ENCODE assay signal across 9 mouse cellular contexts in the genomic region with DNA sequence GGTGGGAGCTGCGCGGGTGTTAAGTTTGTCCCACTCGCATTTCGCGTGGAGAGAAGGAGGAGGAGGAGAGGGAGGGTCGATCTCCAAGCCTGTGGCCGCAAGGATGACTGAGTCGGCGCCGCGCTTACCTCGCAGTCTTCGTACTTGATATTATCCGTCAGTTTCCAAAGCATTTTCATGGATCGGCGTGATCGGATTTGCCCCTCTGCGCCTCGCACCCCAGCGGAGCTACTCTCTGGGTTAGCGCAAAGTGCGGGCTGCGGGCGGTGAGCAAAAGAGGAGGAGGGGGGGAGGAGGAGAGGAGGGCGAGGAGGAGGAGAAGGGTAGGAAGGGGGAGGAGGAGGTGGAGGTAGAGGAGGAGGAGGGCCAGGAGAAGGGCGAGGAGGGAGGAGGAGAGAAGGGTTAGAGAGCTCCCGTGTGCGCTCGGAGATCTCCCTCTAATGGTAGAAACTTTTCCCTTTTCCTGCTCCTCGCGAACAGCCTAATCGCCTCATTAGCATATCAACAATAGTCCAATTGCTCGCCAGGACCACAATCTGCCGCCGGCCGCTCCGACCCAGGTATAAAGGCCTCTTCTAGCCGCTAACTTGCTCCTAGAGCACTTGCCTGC. TPM values are rescaled to one million over a fixed set of nuclear protein-coding genes. Genes with fewer than 3 reads are reported as not detected.
DNase-seq lines count a peak whose midpoint lies in the region; ATAC-seq and TF ChIP-seq lines count a peak whose summit lies in the region.
"Had no signal": no experiment of that assay in that cellular context is flagged by ENCODE, and none has a peak within 500 bp of the region (broad histone marks: within the 10 kb centered on the region; RNA-seq: fewer than 3 reads in every experiment).

No protein-coding gene starts in this region.

- peaks cover 2 to 3% of the 10 kb centered on the region in 2 experiments; a peak in 2 of 4 replicates for H3K4me1 ChIP-seq in ES-E14 (ENCODE audit: control insufficient read depth in 2 of 2, insufficient read depth in 2 of 2, low read length in 2 of 2, poor library complexity in 1 of 2)
- H3K4me1 ChIP-seq in forebrain, embryonic 15.5 days: peaks cover 47% of the 10 kb centered on the region
- no peaks in the 10 kb centered on the region for H3K4me1 ChIP-seq in liver, embryonic 14.5 days (replicated peaks; ENCODE audit: control insufficient read depth in 2 of 2, insufficient read depth in 2 of 2, low read length in 1 of 2)
- peaks cover 6% of the 10 kb centered on the region for H3K4me1 ChIP-seq in thymus, adult 2 months (replicated peaks; ENCODE audit: control insufficient read depth, insufficient read depth, low read length)

- in situ Hi-C loops in ES-E14 (cut with MboI; ENCODE audit: low sequenced_read_pairs in 2 of 2, unreplicated experiment in 2 of 2): no loop called here

- peaks cover 78% of the 10 kb centered on the region for H3K27me3 ChIP-seq in forebrain, embryonic 15.5 days
- H3K27me3 ChIP-seq in liver, embryonic 14.5 days (ENCODE audit: control insufficient read depth, insufficient read depth, low read length): peaks cover 100% of the 10 kb centered on the region
- peaks cover 37% of the 10 kb centered on the region for H3K27me3 ChIP-seq in thymus, adult 2 months (ENCODE audit: control insufficient read depth, insufficient read depth, low read length)

- TF ChIP-seq CTCF in liver, embryonic 14.5 days (IDR thresholded peaks at IDR 0.05; ENCODE audit: low read depth): peak; percentile 16; the same call in 1 of the 2 replicates
- no peak for TF ChIP-seq CTCF in thymus, adult 2 months (IDR thresholded peaks at IDR 0.05; ENCODE audit: borderline replicate concordance, control insufficient read depth, extremely low read depth, insufficient read depth, low read length, poor library complexity)

- peak; percentile 34 for DNase-seq in cerebellum, adult 9-11 months
- no peak for DNase-seq in cerebellum, adult 11-12 months
- DNase-seq in ES-E14 (ENCODE audit: low read depth, low spot score): peak; percentile 72
- no peak for DNase-seq in liver, embryonic 14.5 days (ENCODE audit: low read depth in 3 of 3, low spot score in 3 of 3)
- no peak for DNase-seq in right cerebral cortex, adult 2 months (ENCODE audit: low spot score in 2 of 2)
- no peak for DNase-seq in thymus, adult 2 months
- no peak for DNase-seq in gastrocnemius, adult 18-20 months (ENCODE audit: low spot score)

- no peak overlapping the region for H3K9ac ChIP-seq in ES-E14 (ENCODE audit: insufficient read depth, low read depth, low read length, poor library complexity, severe bottlenecking)
- no peak overlapping the region for H3K9ac ChIP-seq in forebrain, embryonic 15.5 days (replicated peaks)
- H3K9ac ChIP-seq in liver, embryonic 14.5 days (replicated peaks): no peak overlapping the region

- no peak for TF ChIP-seq POLR2A in thymus, adult 2 months (IDR thresholded peaks at IDR 0.05; ENCODE audit: control insufficient read depth, extremely low read depth, insufficient read depth, low read length, poor library complexity)

- no peak for TF ChIP-seq EP300 in liver, embryonic 14.5 days (IDR thresholded peaks at IDR 0.05; ENCODE audit: low read depth)

- peak; percentile 31; the same call in 1 of the 2 replicates for ATAC-seq in forebrain, embryonic 15.5 days (replicated peaks)
- ATAC-seq in liver, embryonic 14.5 days (ENCODE audit: insufficient read depth): no peak

- peak overlapping the region; percentile 2 to 4; a peak in 1 of 4 replicates for H3K4me3 ChIP-seq in ES-E14 (ENCODE audit: insufficient read depth in 1 of 2, low read depth in 1 of 2, low read length in 2 of 2, poor library complexity in 1 of 2, severe bottlenecking in 1 of 2)
- H3K4me3 ChIP-seq in forebrain, embryonic 15.5 days: peak overlapping the region; percentile 24
- H3K4me3 ChIP-seq in liver, embryonic 14.5 days (ENCODE audit: insufficient read depth in 1 of 2, low read depth in 2 of 2, low read length in 2 of 2): no peak overlapping the region
- H3K4me3 ChIP-seq in thymus, adult 2 months (ENCODE audit: control insufficient read depth, insufficient read depth, low read length): no peak overlapping the region; the same call in 1 of the 2 replicates

- peak overlapping the region; percentile 25 for H3K4me2 ChIP-seq in forebrain, embryonic 15.5 days (replicated peaks)
- peak overlapping the region; percentile 13; the same call in 1 of the 2 replicates for H3K4me2 ChIP-seq in liver, embryonic 14.5 days (ENCODE audit: low read depth)

- under 1% methylated on average over 37 of the region's 38 CpGs for WGBS in forebrain, embryonic 15.5 days
- under 1% methylated on average over 36 of the region's 38 CpGs for WGBS in liver, embryonic 14.5 days (ENCODE audit: insufficient replicate concordance)
- 2% methylated on average over 36 of the region's 38 CpGs for WGBS in thymus, adult 2 months

- H3K36me3 ChIP-seq in ES-E14 (ENCODE audit: control insufficient read depth, insufficient read depth, low read length, poor library complexity, severe bottlenecking): no peaks in the 10 kb centered on the region
- H3K36me3 ChIP-seq in forebrain, embryonic 15.5 days: no peaks in the 10 kb centered on the region
- no peaks in the 10 kb centered on the region for H3K36me3 ChIP-seq in liver, embryonic 14.5 days (replicated peaks; ENCODE audit: control insufficient read depth, insufficient read depth, low read depth)
- H3K36me3 ChIP-seq in thymus, adult 2 months (ENCODE audit: control insufficient read depth, insufficient read depth, low read length): no peaks in the 10 kb centered on the region

- no peak overlapping the region for H3K27ac ChIP-seq in ES-E14 (ENCODE audit: insufficient read depth, low read depth, low read length, poor library complexity, severe bottlenecking)
- no peak overlapping the region for H3K27ac ChIP-seq in forebrain, embryonic 15.5 days (replicated peaks)
- H3K27ac ChIP-seq in liver, embryonic 14.5 days: no peak overlapping the region
- H3K27ac ChIP-seq in thymus, adult 2 months (ENCODE audit: control insufficient read depth, insufficient read depth, low read length): no peak overlapping the region

- H3K9me3 ChIP-seq in ES-E14 (ENCODE audit: control insufficient read depth, insufficient read depth, low read depth, low read length): no peaks in the 10 kb centered on the region
- H3K9me3 ChIP-seq in forebrain, embryonic 15.5 days: no peaks in the 10 kb centered on the region
- no peaks in the 10 kb centered on the region for H3K9me3 ChIP-seq in liver, embryonic 14.5 days (ENCODE audit: control insufficient read depth, low read length)

TF ChIP-seq in ES-E14, 5 proteins besides CTCF, POLR2A, EP300 and RAD21:
- TF ChIP-seq HCFC1 (IDR thresholded peaks at IDR 0.05; ENCODE audit: borderline replicate concordance, insufficient read depth, low read length): peak; percentile 67; the same call in 1 of the 2 replicates
- TF ChIP-seq MAFK (IDR thresholded peaks at IDR 0.05; ENCODE audit: insufficient read depth, low read depth, low read length): no peak

RNA-seq across cellular contexts. Expression of a gene that starts 4.5 kb away (rescaled TPM):
- 0.16 and 0.27 TPM in 2 replicates for total RNA-seq in ES-E14 (2012; rRNA removed)
- 0.32 and 0.33 TPM in 2 replicates for polyA plus RNA-seq in forebrain, embryonic 15.5 days (2015; fragmentation: Nextera tagmentation; extraction: Ambion mirVana)
- polyA plus RNA-seq in liver, embryonic 14.5 days (2012; rRNA removed): 0.02 and 0.04 TPM in 2 replicates
- not detected in 2 replicates for polyA plus RNA-seq in liver, embryonic 14.5 days (2014; fragmentation: Nextera tagmentation; extraction: Ambion mirVana)
- polyA plus RNA-seq in thymus, adult 2 months (2012; rRNA removed): 2.0 and 2.2 TPM in 2 replicates
- total RNA-seq in gastrocnemius, adult 18-20 months (2021): under 1 TPM in 1 of 2 experiments, not detected in 1; 0.07 TPM
- total RNA-seq: hematopoietic stem cell, adult 5-6 weeks had no signal

Comparison
In these comparisons a context has a peak if more than half of its experiments do, and no peak if none do; other contexts are left out.
1. DNase-seq: peak in cerebellum, adult 9-11 months (single experiment) and ES-E14 (single experiment); none in cerebellum, adult 11-12 months (single experiment), liver, embryonic 14.5 days (0 of 3), right cerebral cortex, adult 2 months (0 of 2), thymus, adult 2 months (single experiment) and gastrocnemius, adult 18-20 months (single experiment).
2. H3K4me3 ChIP-seq: peak in ES-E14 (2 of 2) and forebrain, embryonic 15.5 days (single experiment); none in liver, embryonic 14.5 days (0 of 2) and thymus, adult 2 months (single experiment).